Mouse (Mus musculus) spleen, adult 2 months (tissue): ENCODE data around the gene Pfkfb3. TPM values are rescaled to one million over a fixed set of nuclear protein-coding genes. Genes with fewer than 3 reads are reported as not detected.

ENCODE experiments used
- DNase-seq, 2 experiments: peaks; one replicate each; pipeline versions ENCODE4 v3.0.0 to v3.0.0-alpha.2; 2012 to 2021; ENCODE audit warnings: low spot score in 2 of 2, low read depth in 1 of 2
- H3K27ac ChIP-seq: fragments of 200-500 bp; 2 replicates; pipeline ENCODE4 v1.5.1; 2012; ENCODE audit warnings: low read length, inconsistent platforms; ENCODE audit not compliant: insufficient read depth
- H3K27me3 ChIP-seq: fragments of 200-500 bp; 2 replicates; pipeline ENCODE4 v1.6.1; 2012; ENCODE audit warnings: mild to moderate bottlenecking, moderate library complexity, low read length, inconsistent platforms; ENCODE audit not compliant: control insufficient read depth, insufficient read depth
- H3K36me3 ChIP-seq: fragments of 200-500 bp; 2 replicates; pipeline ENCODE4 v1.6.1; 2012; ENCODE audit warnings: mild to moderate bottlenecking, low read length, inconsistent platforms; ENCODE audit not compliant: control insufficient read depth, insufficient read depth
- H3K4me1 ChIP-seq: fragments of 200-500 bp; 2 replicates; pipeline ENCODE4 v1.6.1; 2011; ENCODE audit warnings: inconsistent platforms; ENCODE audit not compliant: control insufficient read depth, insufficient read depth, insufficient read length
- H3K4me3 ChIP-seq: fragments of 200-500 bp; 2 replicates; pipeline ENCODE4 v1.5.1; 2011; ENCODE audit warnings: mild to moderate bottlenecking, inconsistent platforms; ENCODE audit not compliant: insufficient read depth, insufficient read length; ENCODE audit errors: extremely low read depth
- CTCF ChIP-seq: fragments of 200-500 bp; IDR thresholded peaks from 2 replicates; pipeline ENCODE4 v1.5.1; 2011; ENCODE audit warnings: mild to moderate bottlenecking, inconsistent platforms; ENCODE audit not compliant: insufficient read depth, insufficient read length, insufficient replicate concordance; ENCODE audit errors: extremely low read depth
- POLR2A ChIP-seq: fragments of 200-500 bp; IDR thresholded peaks from 2 replicates; pipeline ENCODE4 v1.6.1; 2011; ENCODE audit warnings: low read depth, low read length, inconsistent platforms
- WGBS: fragments of 180-500 bp; shearing (Covaris S2); methylation state at CpG from one replicate; pipeline ENCODE4 v1.1.7; 2018; 5-methylcytosine and 5-hydroxymethylcytosine counted together
- polyA plus RNA-seq: library from polyadenylated mRNA; depleted of rRNA; stranded (reverse); fragments of >200 nt; gene quantifications from 2 replicates; pipeline ENCODE4 v1.2.3, GENCODE M21; 2012; rRNA removed

Pfkfb3 gene
- 20.6 and 22.0 TPM in 2 replicates for polyA plus RNA-seq

GRCm38 (mm10) chr2:11553471-11554400 lies at the start of gene Pfkfb3:
Gene Pfkfb3 (minus strand): TSS chr2:11554077.
- WGBS = 1% methylated on average over 66 of the region's 67 CpGs
- Histone ChIP-seq H3K4me3 (peak within 1 kb of the TSS; percentile 77), H3K4me1 (peaks cover 10% of the 10 kb centered on the region; the same call in 1 of the 2 replicates), H3K27ac (peak within 1 kb of the TSS; percentile 71), H3K27me3 (no peaks in the 10 kb centered on the region), H3K36me3 (no peaks in the 10 kb centered on the region)
- TF ChIP-seq POLR2A = peak; percentile 25; the same call in 1 of the 2 replicates
- no peak for TF ChIP-seq CTCF
- peak; percentile 55 to 83 for DNase-seq

GRCm38 (mm10) chr2:11602506-11603489 lies 48.9 kb upstream of the Pfkfb3 start:
- under 1% methylated on average over 78 of the region's 78 CpGs for WGBS
- H3K4me3 ChIP-seq = peak overlapping the region; percentile 84
- TF ChIP-seq CTCF (peak; percentile 100), POLR2A (0 out of 2 replicates have a peak, but pooled peaks have one; percentile 61)
- DNase-seq = peak; percentile 87 to 93
- H3K36me3 ChIP-seq = peaks cover 14% of the 10 kb centered on the region
- no peaks in the 10 kb centered on the region for H3K27me3 ChIP-seq
- no peaks in the 10 kb centered on the region for H3K4me1 ChIP-seq
- H3K27ac ChIP-seq = peak overlapping the region; percentile 62

- DNase-seq = no peak
- 80% methylated on average over 6 of the region's 6 CpGs for WGBS
- H3K4me3 ChIP-seq = no peak overlapping the region
- H3K27me3 ChIP-seq = no peaks in the 10 kb centered on the region
- peaks cover 19% of the 10 kb centered on the region for H3K36me3 ChIP-seq
- no peak overlapping the region for H3K27ac ChIP-seq
- H3K4me1 ChIP-seq = no peaks in the 10 kb centered on the region
- no peak for TF ChIP-seq POLR2A
- TF ChIP-seq CTCF = no peak
These were observed 47.9 kb upstream of the Pfkfb3 start for GRCm38 (mm10) chr2:11601795-11602194.

- Histone ChIP-seq H3K36me3 (peaks cover 40% of the 10 kb centered on the region), H3K27me3 (no peaks in the 10 kb centered on the region), H3K4me1 (no peaks in the 10 kb centered on the region), H3K27ac (no peak overlapping the region), H3K4me3 (no peak overlapping the region)
- 96% methylated on average over 7 of the region's 7 CpGs for WGBS
- no peak for DNase-seq
- no peak for TF ChIP-seq POLR2A
- no peak for TF ChIP-seq CTCF
These were observed 44.0 kb upstream of the Pfkfb3 start for GRCm38 (mm10) chr2:11597906-11598305.

GRCm38 (mm10) chr2:11596690-11597089 lies 42.8 kb upstream of the Pfkfb3 start:
- 86% methylated on average over 2 of the region's 2 CpGs for WGBS
- peaks cover 40% of the 10 kb centered on the region for H3K36me3 ChIP-seq
- no peak for DNase-seq
- no peak overlapping the region for H3K4me3 ChIP-seq
- H3K4me1 ChIP-seq = no peaks in the 10 kb centered on the region
- no peak overlapping the region for H3K27ac ChIP-seq
- TF ChIP-seq POLR2A (no peak), CTCF (no peak)
- no peaks in the 10 kb centered on the region for H3K27me3 ChIP-seq

GRCm38 (mm10) chr2:11587996-11588395 lies 34.1 kb upstream of the Pfkfb3 start:
- no peak for DNase-seq
- no peak overlapping the region for H3K27ac ChIP-seq
- TF ChIP-seq CTCF (no peak), POLR2A (no peak)
- no peak overlapping the region for H3K4me3 ChIP-seq
- no peaks in the 10 kb centered on the region for H3K27me3 ChIP-seq
- H3K4me1 ChIP-seq = peaks cover 2% of the 10 kb centered on the region; the same call in 1 of the 2 replicates
- H3K36me3 ChIP-seq = peaks cover 47% of the 10 kb centered on the region
- WGBS = 64% methylated on average over 4 of the region's 4 CpGs
